Mouse (Mus musculus) limb, embryonic 13.5 days (tissue): ENCODE measurements at regions not wholly inside any gene's neighbourhood (a gene's known extent, or its start where the extent isn't known, plus 50 kb on each side); places are given as distances from the start of the nearest gene placed in this dataset.

Experiments used
- ATAC-seq: fragments of 200-750 bp; cut with Nextera tagmentation; 2 replicates; pipeline ENCODE4 v1.8.0; 2017; ENCODE audit warnings: low read depth, moderate number of reproducible peaks, moderate TSS enrichment; ENCODE audit not compliant: low FRiP score
- H3K27ac ChIP-seq: fragments of 300-500 bp; sonication (generic); 2 replicates; pipeline ENCODE4 v1.5.1; 2015; ENCODE audit warnings: inconsistent platforms, mild to moderate bottlenecking, moderate library complexity
- H3K27me3 ChIP-seq: fragments of 300-500 bp; sonication (generic); 2 replicates; pipeline ENCODE4 v1.6.1; 2015; ENCODE audit warnings: mild to moderate bottlenecking, inconsistent platforms
- H3K36me3 ChIP-seq: fragments of 300-500 bp; sonication (generic); 2 replicates; pipeline ENCODE4 v1.6.1; 2015; ENCODE audit warnings: inconsistent platforms, mild to moderate bottlenecking, moderate library complexity
- H3K4me1 ChIP-seq: fragments of 300-500 bp; sonication (generic); 2 replicates; pipeline ENCODE4 v1.6.1; 2015; ENCODE audit warnings: inconsistent platforms
- H3K4me2 ChIP-seq: fragments of 300-500 bp; sonication (generic); replicated peaks from 2 replicates; pipeline ENCODE4 v1.6.1; 2015; ENCODE audit warnings: inconsistent platforms, mild to moderate bottlenecking, moderate library complexity
- H3K4me3 ChIP-seq: fragments of 300-500 bp; sonication (generic); 2 replicates; pipeline ENCODE4 v1.5.1; 2015; ENCODE audit warnings: moderate library complexity, mild to moderate bottlenecking, inconsistent platforms
- H3K9ac ChIP-seq: fragments of 300-500 bp; sonication (generic); 2 replicates; pipeline ENCODE4 v1.6.1; 2015; ENCODE audit warnings: mild to moderate bottlenecking, inconsistent platforms
- H3K9me3 ChIP-seq: fragments of 300-500 bp; sonication (generic); 2 replicates; pipeline ENCODE4 v1.6.1; 2016; ENCODE audit warnings: inconsistent platforms
- WGBS: fragments of 180-500 bp; shearing (Covaris S2); methylation state at CpG from one replicate; pipeline ENCODE4 v1.1.7; 2015; 5-methylcytosine and 5-hydroxymethylcytosine counted together

- no peak overlapping the region for H3K4me3 ChIP-seq
- H3K4me1 ChIP-seq = no peaks in the 10 kb centered on the region
- H3K27ac ChIP-seq = no peak overlapping the region
- no peaks in the 10 kb centered on the region for H3K9me3 ChIP-seq
- H3K27me3 ChIP-seq = no peaks in the 10 kb centered on the region
- no peak overlapping the region for H3K9ac ChIP-seq
- no peak overlapping the region for H3K4me2 ChIP-seq
- no peaks in the 10 kb centered on the region for H3K36me3 ChIP-seq
- ATAC-seq = no peak
- 70% methylated on average over 10 of the region's 10 CpGs for WGBS
Observed at GRCm38 (mm10) chr1:185111347-185112016, 92.4 kb upstream of the Rab3gap2 start.

GRCm38 (mm10) chr1:185104945-185105884, 98.7 kb upstream of the Rab3gap2 start:
- Histone ChIP-seq H3K9me3 (no peaks in the 10 kb centered on the region), H3K36me3 (no peaks in the 10 kb centered on the region), H3K27me3 (0 out of 2 replicates have a peak, but pooled peaks cover 5% of the 10 kb centered on the region), H3K4me1 (no peaks in the 10 kb centered on the region), H3K4me2 (no peak overlapping the region), H3K9ac (no peak overlapping the region), H3K4me3 (no peak overlapping the region), H3K27ac (no peak overlapping the region)
- 47% methylated on average over 7 of the region's 7 CpGs for WGBS
- no peak for ATAC-seq

GRCm38 (mm10) chr1:185103803-185104202, 100.1 kb upstream of the Rab3gap2 start:
- no peaks in the 10 kb centered on the region for H3K9me3 ChIP-seq
- H3K4me3 ChIP-seq = no peak overlapping the region
- H3K4me2 ChIP-seq = no peak overlapping the region
- H3K9ac ChIP-seq = no peak overlapping the region
- no peaks in the 10 kb centered on the region for H3K36me3 ChIP-seq
- 35% methylated on average over 4 of the region's 4 CpGs for WGBS
- H3K27ac ChIP-seq = no peak overlapping the region
- H3K4me1 ChIP-seq = peaks cover under 1% of the 10 kb centered on the region; the same call in 1 of the 2 replicates
- H3K27me3 ChIP-seq = peaks cover 14% of the 10 kb centered on the region; the same call in 1 of the 2 replicates
- ATAC-seq = no peak

- peak overlapping the region; percentile 27; the same call in 1 of the 2 replicates for H3K4me2 ChIP-seq
- 32% methylated on average over 18 of the region's 18 CpGs for WGBS
- H3K27ac ChIP-seq = no peak overlapping the region
- H3K9ac ChIP-seq = no peak overlapping the region
- no peaks in the 10 kb centered on the region for H3K36me3 ChIP-seq
- peaks cover 27% of the 10 kb centered on the region for H3K27me3 ChIP-seq
- H3K4me3 ChIP-seq = no peak overlapping the region
- ATAC-seq = no peak
- peaks cover 7% of the 10 kb centered on the region for H3K4me1 ChIP-seq
- H3K9me3 ChIP-seq = no peaks in the 10 kb centered on the region
Observed at GRCm38 (mm10) chr1:185098975-185099958, 99.9 kb upstream of the Mark1 start.

- no peaks in the 10 kb centered on the region for H3K36me3 ChIP-seq
- peaks cover 7% of the 10 kb centered on the region for H3K4me1 ChIP-seq
- peaks cover 27% of the 10 kb centered on the region for H3K27me3 ChIP-seq
- 12% methylated on average over 17 of the region's 17 CpGs for WGBS
- no peaks in the 10 kb centered on the region for H3K9me3 ChIP-seq
- no peak overlapping the region for H3K27ac ChIP-seq
- H3K9ac ChIP-seq = no peak overlapping the region
- ATAC-seq = no peak
- peak overlapping the region; percentile 27; the same call in 1 of the 2 replicates for H3K4me2 ChIP-seq
- H3K4me3 ChIP-seq = no peak overlapping the region
Observed at GRCm38 (mm10) chr1:185098195-185098974, 99.0 kb upstream of the Mark1 start.

GRCm38 (mm10) chr1:185096741-185097140, 97.4 kb upstream of the Mark1 start:
- Histone ChIP-seq H3K36me3 (no peaks in the 10 kb centered on the region), H3K27ac (no peak overlapping the region), H3K4me3 (no peak overlapping the region), H3K9ac (no peak overlapping the region), H3K4me2 (no peak overlapping the region), H3K27me3 (peaks cover 27% of the 10 kb centered on the region), H3K9me3 (no peaks in the 10 kb centered on the region), H3K4me1 (peaks cover 7% of the 10 kb centered on the region)
- 86% methylated on average over 4 of the region's 4 CpGs for WGBS
- no peak for ATAC-seq

- Histone ChIP-seq H3K9ac (no peak overlapping the region), H3K36me3 (no peaks in the 10 kb centered on the region), H3K9me3 (no peaks in the 10 kb centered on the region), H3K4me1 (no peaks in the 10 kb centered on the region), H3K4me2 (no peak overlapping the region), H3K4me3 (no peak overlapping the region), H3K27ac (no peak overlapping the region), H3K27me3 (peaks cover 4% of the 10 kb centered on the region; the same call in 1 of the 2 replicates)
- no peak for ATAC-seq
- WGBS = 87% methylated on average over 5 of the region's 5 CpGs
Observed at GRCm38 (mm10) chr1:185092757-185093156, 93.4 kb upstream of the Mark1 start.

- H3K27ac ChIP-seq = no peak overlapping the region
Observed at GRCm38 (mm10) chr1:185091816-185092558, 92.6 kb upstream of the Mark1 start.

GRCm38 (mm10) chr1:185089196-185089595, 89.8 kb upstream of the Mark1 start:
- Histone ChIP-seq H3K9me3 (no peaks in the 10 kb centered on the region), H3K27me3 (no peaks in the 10 kb centered on the region), H3K27ac (no peak overlapping the region), H3K36me3 (no peaks in the 10 kb centered on the region), H3K4me2 (no peak overlapping the region), H3K4me1 (no peaks in the 10 kb centered on the region), H3K9ac (no peak overlapping the region), H3K4me3 (no peak overlapping the region)
- ATAC-seq = no peak
- WGBS = 92% methylated on average over 2 of the region's 2 CpGs

More at GRCm38 (mm10) chr1:185091816-185092558, 92.6 kb upstream of the Mark1 start:
- Histone ChIP-seq H3K4me2 (no peak overlapping the region), H3K9ac (no peak overlapping the region), H3K4me1 (no peaks in the 10 kb centered on the region), H3K27me3 (no peaks in the 10 kb centered on the region), H3K36me3 (no peaks in the 10 kb centered on the region), H3K9me3 (no peaks in the 10 kb centered on the region), H3K4me3 (no peak overlapping the region)
- no peak for ATAC-seq
- WGBS = 46% methylated on average over 21 of the region's 21 CpGs

- no peak for ATAC-seq
- H3K4me3 ChIP-seq = no peak overlapping the region
- 41% methylated on average over 5 of the region's 5 CpGs for WGBS
Observed at GRCm38 (mm10) chr1:185083191-185083590, 83.8 kb upstream of the Mark1 start.

More at GRCm38 (mm10) chr1:185083191-185083590, 83.8 kb upstream of the Mark1 start:
- Histone ChIP-seq H3K27me3 (no peaks in the 10 kb centered on the region), H3K4me2 (no peak overlapping the region), H3K9ac (no peak overlapping the region), H3K36me3 (no peaks in the 10 kb centered on the region), H3K9me3 (no peaks in the 10 kb centered on the region), H3K27ac (no peak overlapping the region), H3K4me1 (no peaks in the 10 kb centered on the region)
